Mouse (Mus musculus) hindbrain, embryonic 11.5 days (tissue): Measurements from ENCODE around the gene Phactr2. TPM values are rescaled to one million over a fixed set of nuclear protein-coding genes. Genes with fewer than 3 reads are reported as not detected.
"Not testable (repeated sequence)": the region's sequence is repeated elsewhere in the genome, so short reads cannot be mapped to it uniquely, and the experiment has no call there.

Experiments used
- ATAC-seq: fragments of 200-750 bp; cut with Nextera tagmentation; 2 replicates; pipeline ENCODE4 v1.8.0; 2017; ENCODE audit warnings: mild to moderate bottlenecking, moderate TSS enrichment, moderate library complexity; ENCODE audit not compliant: low FRiP score
- DNase-seq: peaks from one replicate; pipeline ENCODE4 v3.0.0-alpha.2; 2015; ENCODE audit warnings: low spot score
- H3K27ac ChIP-seq: fragments of 300-500 bp; sonication (generic); 2 replicates; pipeline ENCODE4 v1.5.1; 2014; ENCODE audit warnings: mild to moderate bottlenecking, low read depth, low read length
- H3K27me3 ChIP-seq: fragments of 300-500 bp; sonication (generic); 2 replicates; pipeline ENCODE4 v1.6.1; 2014; ENCODE audit warnings: mild to moderate bottlenecking, low read length, moderate library complexity, mixed read lengths; ENCODE audit not compliant: control insufficient read depth, insufficient read depth
- H3K36me3 ChIP-seq: fragments of 300-500 bp; sonication (generic); 2 replicates; pipeline ENCODE4 v1.6.1; 2014; ENCODE audit warnings: mild to moderate bottlenecking, low read length, moderate library complexity, mixed read lengths; ENCODE audit not compliant: control insufficient read depth, insufficient read depth
- H3K4me1 ChIP-seq: fragments of 300-500 bp; sonication (generic); replicated peaks from 2 replicates; pipeline ENCODE4 v1.6.1; 2014; ENCODE audit warnings: low read length, mixed read lengths; ENCODE audit not compliant: control insufficient read depth, insufficient read depth
- H3K4me2 ChIP-seq: fragments of 300-500 bp; sonication (generic); replicated peaks from 2 replicates; pipeline ENCODE4 v1.6.1; 2014; ENCODE audit warnings: mild to moderate bottlenecking, low read depth, low read length
- H3K4me3 ChIP-seq: fragments of 300-500 bp; sonication (generic); 2 replicates; pipeline ENCODE4 v1.5.1; 2014; ENCODE audit warnings: low read depth, low read length
- H3K9ac ChIP-seq: fragments of 300-500 bp; sonication (generic); 2 replicates; pipeline ENCODE4 v1.6.1; 2014; ENCODE audit warnings: low read depth, low read length
- H3K9me3 ChIP-seq: fragments of 300-500 bp; sonication (generic); 2 replicates; pipeline ENCODE4 v1.6.1; 2016; ENCODE audit warnings: low read length; ENCODE audit not compliant: control insufficient read depth
- WGBS: fragments of 180-500 bp; shearing (Covaris S2); extraction: QIAGEN DNeasy Blood & Tissue Kit; methylation state at CpG from one replicate; pipeline ENCODE4 v1.1.7; 2014; 5-methylcytosine and 5-hydroxymethylcytosine counted together
- polyA plus RNA-seq: library from polyadenylated mRNA; unstranded; fragments of >200 nt; fragmentation: Nextera tagmentation; extraction: Ambion mirVana; gene quantifications from 2 replicates; pipeline ENCODE4 v1.2.1, GENCODE M21; 2014

The Phactr2 gene
- 13.1 and 17.5 TPM in 2 replicates for polyA plus RNA-seq

DNA sequence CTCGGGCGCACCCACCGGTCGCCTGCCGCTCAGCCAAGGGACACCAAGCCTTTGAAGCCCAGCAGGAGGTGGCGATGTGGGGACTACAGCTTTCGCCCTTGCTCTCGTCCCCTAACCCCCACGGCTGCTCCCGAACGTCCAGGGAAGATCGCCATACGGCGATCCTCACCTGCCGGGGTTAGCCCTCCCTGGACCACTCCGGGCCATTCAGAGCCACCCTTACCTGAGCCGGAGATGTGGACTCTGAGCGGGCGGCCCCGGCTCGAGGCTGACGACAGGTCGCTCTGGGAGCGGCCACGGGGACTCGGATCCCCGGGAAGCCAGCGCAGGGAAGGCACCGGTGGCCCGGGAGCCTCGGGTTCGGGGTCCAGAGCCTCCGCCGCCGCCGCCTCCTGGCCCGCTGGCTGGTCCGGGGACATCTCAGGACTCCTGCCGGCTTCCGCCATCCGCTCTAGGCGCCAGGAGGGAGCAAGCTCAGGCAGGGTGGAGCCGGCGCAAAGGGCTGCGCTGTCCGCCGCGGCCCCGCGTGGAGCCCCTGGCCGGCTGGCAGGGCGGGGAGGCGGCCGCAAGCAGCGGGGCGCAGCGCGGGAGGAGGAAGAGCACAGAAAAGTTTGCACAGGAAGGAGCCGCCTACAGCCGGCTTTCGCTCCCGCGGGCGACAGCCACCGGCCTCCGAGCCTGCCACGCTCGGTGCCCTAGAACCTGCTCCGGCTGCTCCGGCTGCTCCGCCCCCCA, at the start of gene Phactr2:
TSS of gene Phactr2 (minus strand) at position 580 of the 735 bp plus-strand sequence.
- Histone ChIP-seq H3K36me3 (no peaks in the 10 kb centered on the region), H3K9ac (peak within 1 kb of the TSS; percentile 78), H3K27me3 (peaks cover 19% of the 10 kb centered on the region), H3K4me2 (peak within 1 kb of the TSS; percentile 99), H3K27ac (no peak within 1 kb of the TSS), H3K9me3 (no peaks in the 10 kb centered on the region), H3K4me1 (no peaks in the 10 kb centered on the region), H3K4me3 (peak within 1 kb of the TSS; percentile 66)
- ATAC-seq: peak; percentile 84
- WGBS: under 1% methylated on average over 64 of the region's 71 CpGs
- DNase-seq: peak; percentile 68

DNA sequence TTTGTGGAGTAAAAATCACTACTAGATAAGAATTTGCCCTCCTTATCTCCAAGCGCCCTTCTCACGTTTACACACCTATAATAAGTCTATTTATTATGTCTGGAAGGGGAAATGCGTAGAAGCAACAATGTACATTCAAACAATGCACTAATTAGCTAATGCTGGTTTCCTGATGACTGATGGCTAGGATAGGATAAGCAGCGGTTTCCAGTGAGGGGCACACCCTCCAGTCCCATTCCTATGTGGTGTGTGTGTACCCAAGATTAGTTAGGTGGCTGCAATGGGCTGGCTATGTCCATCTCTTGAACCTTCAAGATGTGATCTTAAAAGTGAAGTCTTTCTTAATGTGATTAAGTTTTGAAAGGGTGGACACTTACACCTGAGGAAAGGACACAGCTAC, 47.6 kb upstream of the Phactr2 start:
- no peak for ATAC-seq
- no peaks in the 10 kb centered on the region for H3K9me3 ChIP-seq
- no peaks in the 10 kb centered on the region for H3K36me3 ChIP-seq
- H3K27me3 ChIP-seq: no peaks in the 10 kb centered on the region
- DNase-seq: no peak
- no peaks in the 10 kb centered on the region for H3K4me1 ChIP-seq
- no peak overlapping the region for H3K27ac ChIP-seq
- no peak overlapping the region for H3K4me2 ChIP-seq
- H3K4me3 ChIP-seq: no peak overlapping the region
- H3K9ac ChIP-seq: no peak overlapping the region
- 88% methylated on average over 4 of the region's 4 CpGs for WGBS

DNA sequence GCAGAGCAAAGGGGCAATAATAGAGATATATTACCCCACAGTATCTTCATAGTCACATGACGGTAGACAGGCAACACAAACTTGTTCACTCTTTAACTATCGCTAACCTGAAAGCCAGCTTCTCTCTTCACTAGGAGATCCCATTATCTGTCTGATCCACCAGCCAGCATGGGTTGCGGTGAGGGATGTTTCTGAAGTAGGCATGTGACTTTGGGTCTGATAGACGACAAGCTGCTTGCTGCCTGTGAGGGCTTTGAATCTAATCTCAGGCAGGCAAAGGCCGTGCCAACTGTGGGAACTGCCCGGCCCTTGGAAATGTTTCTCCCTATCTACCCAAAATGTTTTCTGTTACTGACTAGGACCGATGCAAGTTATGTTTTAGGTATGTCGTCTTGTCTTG, 28.2 kb upstream of the Phactr2 start:
- Histone ChIP-seq H3K36me3 (no peaks in the 10 kb centered on the region), H3K4me3 (no peak overlapping the region), H3K27me3 (no peaks in the 10 kb centered on the region), H3K4me2 (no peak overlapping the region), H3K9me3 (no peaks in the 10 kb centered on the region), H3K9ac (no peak overlapping the region), H3K27ac (no peak overlapping the region), H3K4me1 (peaks cover 3% of the 10 kb centered on the region; the same call in 1 of the 2 replicates)
- no peak for DNase-seq
- 91% methylated on average over 8 of the region's 8 CpGs for WGBS
- ATAC-seq: no peak

DNA sequence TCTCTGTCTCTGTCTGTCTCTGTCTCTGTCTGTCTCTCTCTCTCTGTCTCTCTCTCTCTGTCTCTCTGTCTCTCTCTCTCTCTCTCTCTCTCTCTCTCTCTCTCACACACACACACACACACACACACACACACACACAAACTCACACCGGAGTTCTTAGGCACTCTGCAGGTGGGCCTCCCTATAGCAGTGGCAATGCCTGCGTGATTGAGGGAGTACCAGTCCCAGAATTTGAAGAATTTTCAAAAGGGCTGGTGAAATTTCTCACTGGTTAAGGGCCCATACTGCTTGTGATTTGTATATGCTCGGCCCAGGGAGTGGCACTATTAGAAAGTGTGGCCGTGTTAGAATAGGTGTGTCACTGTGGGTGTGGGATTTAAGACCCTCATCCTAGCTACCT, 27.3 kb upstream of the Phactr2 start:
- not testable (repeated sequence) for H3K36me3 ChIP-seq, H3K27me3 ChIP-seq, DNase-seq, H3K9me3 ChIP-seq, H3K4me1 ChIP-seq, H3K27ac ChIP-seq
- peak; percentile 23; the same call in 1 of the 2 replicates for ATAC-seq
- H3K4me2 ChIP-seq: peak overlapping the region; percentile 78
- WGBS: 55% methylated on average over 4 of the region's 4 CpGs
- peak overlapping the region; percentile 65; the same call in 1 of the 2 replicates for H3K9ac ChIP-seq
- H3K4me3 ChIP-seq: peak overlapping the region; percentile 57

DNA sequence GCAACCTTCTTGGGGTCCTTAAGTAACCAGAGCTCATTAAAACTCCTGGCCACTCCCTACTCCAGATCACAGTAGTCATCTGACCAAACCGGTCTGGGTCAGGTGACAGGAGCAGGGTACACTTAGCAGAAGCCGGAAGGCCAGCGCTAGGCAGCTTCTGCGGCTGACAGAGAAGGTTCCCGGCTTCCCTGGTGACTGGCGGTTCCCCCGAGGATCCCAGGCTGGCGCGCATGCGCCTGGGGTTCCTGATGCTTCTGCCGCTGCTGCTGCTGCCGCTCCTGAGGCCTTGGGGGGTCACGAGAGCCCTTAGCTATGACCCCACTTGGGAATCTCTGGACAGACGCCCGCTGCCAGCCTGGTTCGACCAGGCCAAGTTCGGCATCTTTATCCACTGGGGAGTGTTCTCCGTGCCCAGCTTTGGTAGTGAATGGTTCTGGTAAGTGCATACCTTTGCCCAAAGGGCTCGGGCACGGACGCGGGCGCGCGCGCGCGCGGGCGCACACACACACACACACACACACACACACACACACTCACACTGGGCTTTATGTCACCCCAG, 26.8 kb upstream of the Phactr2 start:
- H3K9ac ChIP-seq: peak overlapping the region; percentile 65
- H3K4me3 ChIP-seq: peak overlapping the region; percentile 57
- no peaks in the 10 kb centered on the region for H3K36me3 ChIP-seq
- no peak overlapping the region for H3K27ac ChIP-seq
- H3K4me2 ChIP-seq: peak overlapping the region; percentile 78
- under 1% methylated on average over 30 of the region's 30 CpGs for WGBS
- no peaks in the 10 kb centered on the region for H3K9me3 ChIP-seq
- ATAC-seq (peak; percentile 88), DNase-seq (peak; percentile 89)
- peaks cover 3% of the 10 kb centered on the region; the same call in 1 of the 2 replicates for H3K4me1 ChIP-seq
- H3K27me3 ChIP-seq: no peaks in the 10 kb centered on the region

DNA sequence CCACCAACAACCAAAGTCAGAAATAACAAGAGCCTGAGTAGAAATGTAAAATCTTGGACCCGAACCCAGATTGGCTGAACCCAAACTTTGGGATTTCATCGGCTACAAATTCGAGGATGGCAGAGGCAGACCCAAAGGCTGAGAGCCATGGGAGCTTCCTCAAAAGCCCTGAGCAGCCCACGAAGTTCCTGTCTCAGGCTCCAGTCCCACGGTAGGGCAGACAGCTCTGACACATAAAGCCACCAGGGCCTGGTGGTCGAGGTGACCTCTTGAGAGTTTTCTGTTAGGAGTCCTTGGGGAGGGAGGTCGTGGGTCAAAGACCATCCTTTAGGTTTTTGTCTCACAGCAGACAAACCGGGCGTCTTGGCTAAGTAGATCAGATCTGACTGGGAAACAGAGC, 26.3 kb upstream of the Phactr2 start:
- WGBS: 53% methylated on average over 9 of the region's 9 CpGs
- ATAC-seq (peak; percentile 20; the same call in 1 of the 2 replicates), DNase-seq (no peak)
- no peaks in the 10 kb centered on the region for H3K36me3 ChIP-seq
- no peak overlapping the region; the same call in 1 of the 2 replicates for H3K9ac ChIP-seq
- H3K4me1 ChIP-seq: peaks cover 3% of the 10 kb centered on the region; the same call in 1 of the 2 replicates
- no peak overlapping the region for H3K27ac ChIP-seq
- peak overlapping the region; percentile 57; the same call in 1 of the 2 replicates for H3K4me3 ChIP-seq
- no peaks in the 10 kb centered on the region for H3K9me3 ChIP-seq
- H3K4me2 ChIP-seq: peak overlapping the region; percentile 78
- H3K27me3 ChIP-seq: no peaks in the 10 kb centered on the region

DNA sequence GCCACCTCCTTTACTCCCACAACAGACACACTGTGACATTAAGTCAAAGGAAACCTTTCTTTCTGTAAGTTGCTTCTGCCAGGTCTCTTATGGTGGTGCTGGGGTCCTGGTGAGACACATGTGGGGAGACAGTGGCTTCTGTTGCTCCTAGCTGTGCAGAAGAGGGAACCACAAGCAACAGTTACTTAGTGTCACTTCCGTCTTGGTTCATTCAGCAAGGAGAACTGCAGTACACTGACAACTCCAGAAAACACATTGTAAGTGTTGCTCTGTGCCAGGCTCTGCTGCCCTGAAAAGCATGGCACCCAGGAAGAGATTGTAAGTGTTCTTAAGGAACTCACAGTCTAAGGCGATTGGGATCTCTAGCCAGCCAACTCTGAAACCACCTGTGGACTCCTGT, 25.1 kb upstream of the Phactr2 start, which contains the start of gene Fuca2:
TSS of gene Fuca2 (plus strand) at position 210 of the 400 bp plus-strand sequence.
- ATAC-seq (no peak), DNase-seq (no peak)
- Histone ChIP-seq H3K27me3 (no peaks in the 10 kb centered on the region), H3K36me3 (no peaks in the 10 kb centered on the region), H3K4me1 (peaks cover 3% of the 10 kb centered on the region; the same call in 1 of the 2 replicates), H3K9me3 (no peaks in the 10 kb centered on the region), H3K4me3 (no peak within 1 kb of the TSS), H3K27ac (no peak within 1 kb of the TSS), H3K4me2 (no peak within 1 kb of the TSS), H3K9ac (no peak within 1 kb of the TSS)
- WGBS: 80% methylated on average over 2 of the region's 2 CpGs

DNA sequence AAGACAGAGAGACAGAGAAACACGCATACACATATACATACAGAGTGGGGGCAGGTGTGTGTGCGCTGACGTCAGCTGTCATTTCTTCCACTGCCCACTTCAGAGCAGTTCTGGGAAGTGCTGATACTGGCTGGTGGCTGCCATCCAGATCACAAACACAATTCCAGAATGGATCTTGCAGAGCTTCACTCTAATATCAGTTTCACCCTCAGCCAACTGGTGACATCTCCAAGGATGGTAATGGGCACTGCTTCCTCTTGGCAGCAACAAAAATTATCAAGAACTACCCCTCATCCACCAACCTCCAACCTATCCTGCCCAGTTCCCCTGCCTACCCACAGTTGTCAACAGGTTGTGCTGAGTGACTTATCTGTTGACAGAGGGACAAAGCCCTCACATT, 22.1 kb upstream of the Phactr2 start:
- ATAC-seq: no peak
- 90% methylated on average over 3 of the region's 3 CpGs for WGBS
- no peak for DNase-seq
- Histone ChIP-seq H3K9ac (no peak overlapping the region), H3K4me1 (peaks cover 3% of the 10 kb centered on the region; the same call in 1 of the 2 replicates), H3K27me3 (no peaks in the 10 kb centered on the region), H3K4me3 (no peak overlapping the region), H3K9me3 (no peaks in the 10 kb centered on the region), H3K27ac (no peak overlapping the region), H3K4me2 (no peak overlapping the region), H3K36me3 (no peaks in the 10 kb centered on the region)
